Mouse (Mus musculus): ENCODE measurements around the gene Cys1.

DNA sequence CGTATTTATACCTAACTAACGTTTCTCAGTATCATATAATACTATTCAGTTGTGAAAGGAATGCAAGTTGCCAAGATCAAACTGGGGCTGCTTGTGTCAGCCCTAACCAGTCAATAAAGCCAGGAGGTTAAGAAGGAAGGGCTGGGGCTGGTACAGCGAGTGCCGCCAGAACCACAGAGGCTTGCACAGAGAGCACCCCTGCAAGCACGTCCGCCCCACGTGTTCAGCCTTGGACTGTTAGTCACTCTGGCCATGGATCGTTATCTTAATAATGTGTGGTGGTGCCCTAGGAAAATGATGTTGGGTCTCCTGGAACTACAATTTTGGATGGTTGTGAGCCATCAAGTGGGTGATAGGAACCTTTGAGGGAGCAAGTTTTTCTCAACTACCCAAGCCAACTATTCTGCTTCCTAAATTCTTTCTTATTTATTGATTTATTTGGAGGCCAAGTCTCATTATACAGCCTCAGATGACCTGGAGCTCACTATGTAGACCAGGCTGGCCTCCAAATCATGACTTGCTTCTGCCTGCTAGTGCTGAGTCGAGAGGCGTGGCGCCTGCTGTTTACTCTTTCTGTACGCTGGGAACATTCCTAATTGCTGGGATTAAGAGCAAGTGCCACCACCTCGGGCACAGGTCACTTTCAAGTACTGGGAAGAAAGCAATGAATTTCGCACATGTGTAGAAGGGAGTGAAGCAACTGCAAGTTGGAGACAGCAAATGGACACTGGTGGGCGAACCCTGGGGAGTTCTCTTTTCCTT lies 24.1 kb upstream of the Cys1 start:
- TF ChIP-seq CTCF (IDR thresholded peaks at IDR 0.05; ENCODE audit: low read depth, low read length) (no peak), POLR2AphosphoS5 (IDR thresholded peaks at IDR 0.05; ENCODE audit: insufficient replicate concordance, low read depth, low read length) (no peak), GATA1 (IDR thresholded peaks at IDR 0.05; ENCODE audit: borderline replicate concordance, low read length) (no peak)

Measured in G1E (cell line).